Mouse (Mus musculus): Measurements from ENCODE around the gene Mfsd4b5. TPM values are rescaled to one million over a fixed set of nuclear protein-coding genes. Genes with fewer than 3 reads are reported as not detected.

Gene Mfsd4b5
- polyA plus RNA-seq, 1 experiment from 2014 or later: 0.47 TPM

GRCm38 (mm10) chr10:40007953-40008352 is 21.5 kb upstream of the Mfsd4b5 start:
- H3K9ac ChIP-seq (ENCODE audit: low read depth, low read length): no peak overlapping the region
- no peak overlapping the region for H3K4me3 ChIP-seq (ENCODE audit: low read depth, low read length)
- no peaks in the 10 kb centered on the region for H3K36me3 ChIP-seq (ENCODE audit: control insufficient read depth, insufficient read depth)
- 88% methylated on average over 4 of the region's 4 CpGs for WGBS
- H3K27ac ChIP-seq (ENCODE audit: low read depth, low read length): no peak overlapping the region
- no peaks in the 10 kb centered on the region for H3K9me3 ChIP-seq (ENCODE audit: control insufficient read depth)
- no peaks in the 10 kb centered on the region for H3K27me3 ChIP-seq (replicated peaks; ENCODE audit: control insufficient read depth, insufficient read depth, low read length)
- ATAC-seq: no peak
- TF ChIP-seq CTCF (IDR thresholded peaks at IDR 0.05; ENCODE audit: low read depth): no peak
- H3K4me2 ChIP-seq (replicated peaks; ENCODE audit: low read depth): no peak overlapping the region
- no peaks in the 10 kb centered on the region for H3K4me1 ChIP-seq (replicated peaks; ENCODE audit: control insufficient read depth, insufficient read depth, low read length)

GRCm38 (mm10) chr10:40006963-40007362 is 20.5 kb upstream of the Mfsd4b5 start:
- Histone ChIP-seq H3K36me3 (ENCODE audit: control insufficient read depth, insufficient read depth) (no peaks in the 10 kb centered on the region), H3K4me1 (replicated peaks; ENCODE audit: control insufficient read depth, insufficient read depth, low read length) (no peaks in the 10 kb centered on the region), H3K9me3 (ENCODE audit: control insufficient read depth) (no peaks in the 10 kb centered on the region), H3K27me3 (replicated peaks; ENCODE audit: control insufficient read depth, insufficient read depth, low read length) (no peaks in the 10 kb centered on the region), H3K4me3 (ENCODE audit: low read depth, low read length) (no peak overlapping the region), H3K27ac (ENCODE audit: low read depth, low read length) (no peak overlapping the region), H3K9ac (ENCODE audit: low read depth, low read length) (no peak overlapping the region), H3K4me2 (replicated peaks; ENCODE audit: low read depth) (no peak overlapping the region)
- TF ChIP-seq CTCF (IDR thresholded peaks at IDR 0.05; ENCODE audit: low read depth): no peak
- WGBS: 57% methylated on average over 10 of the region's 10 CpGs
- peak; percentile 31; the same call in 1 of the 2 replicates for ATAC-seq

- TF ChIP-seq CTCF (IDR thresholded peaks at IDR 0.05; ENCODE audit: low read depth): no peak
- 91% methylated on average over 2 of the region's 2 CpGs for WGBS
- Histone ChIP-seq H3K36me3 (ENCODE audit: control insufficient read depth, insufficient read depth) (no peaks in the 10 kb centered on the region), H3K9me3 (ENCODE audit: control insufficient read depth) (no peaks in the 10 kb centered on the region), H3K27ac (ENCODE audit: low read depth, low read length) (no peak overlapping the region), H3K27me3 (replicated peaks; ENCODE audit: control insufficient read depth, insufficient read depth, low read length) (no peaks in the 10 kb centered on the region), H3K4me3 (ENCODE audit: low read depth, low read length) (no peak overlapping the region), H3K9ac (ENCODE audit: low read depth, low read length) (no peak overlapping the region), H3K4me1 (replicated peaks; ENCODE audit: control insufficient read depth, insufficient read depth, low read length) (no peaks in the 10 kb centered on the region), H3K4me2 (replicated peaks; ENCODE audit: low read depth) (no peak overlapping the region)
- ATAC-seq: no peak
Measured at GRCm38 (mm10) chr10:40000746-40001145, 14.3 kb upstream of the Mfsd4b5 start.

- no peaks in the 10 kb centered on the region for H3K4me1 ChIP-seq (replicated peaks; ENCODE audit: control insufficient read depth, insufficient read depth, low read length)
- 25% methylated on average over 4 of the region's 4 CpGs for WGBS
- H3K36me3 ChIP-seq (ENCODE audit: control insufficient read depth, insufficient read depth): no peaks in the 10 kb centered on the region
- ATAC-seq: no peak
- no peak overlapping the region for H3K4me3 ChIP-seq (ENCODE audit: low read depth, low read length)
- no peaks in the 10 kb centered on the region for H3K9me3 ChIP-seq (ENCODE audit: control insufficient read depth)
- no peak overlapping the region for H3K9ac ChIP-seq (ENCODE audit: low read depth, low read length)
- no peak for TF ChIP-seq CTCF (IDR thresholded peaks at IDR 0.05; ENCODE audit: low read depth)
- no peak overlapping the region for H3K27ac ChIP-seq (ENCODE audit: low read depth, low read length)
- no peaks in the 10 kb centered on the region for H3K27me3 ChIP-seq (replicated peaks; ENCODE audit: control insufficient read depth, insufficient read depth, low read length)
- H3K4me2 ChIP-seq (replicated peaks; ENCODE audit: low read depth): no peak overlapping the region
Measured at GRCm38 (mm10) chr10:39991155-39991554, 4.7 kb upstream of the Mfsd4b5 start.

- 49% methylated on average over 5 of the region's 5 CpGs for WGBS
- Histone ChIP-seq H3K27ac (ENCODE audit: low read depth, low read length) (no peak overlapping the region), H3K36me3 (ENCODE audit: control insufficient read depth, insufficient read depth) (no peaks in the 10 kb centered on the region), H3K9ac (ENCODE audit: low read depth, low read length) (no peak overlapping the region), H3K4me1 (replicated peaks; ENCODE audit: control insufficient read depth, insufficient read depth, low read length) (no peaks in the 10 kb centered on the region), H3K4me3 (ENCODE audit: low read depth, low read length) (no peak overlapping the region), H3K27me3 (replicated peaks; ENCODE audit: control insufficient read depth, insufficient read depth, low read length) (no peaks in the 10 kb centered on the region), H3K4me2 (replicated peaks; ENCODE audit: low read depth) (no peak overlapping the region), H3K9me3 (ENCODE audit: control insufficient read depth) (peaks cover 7% of the 10 kb centered on the region; the same call in 1 of the 2 replicates)
- ATAC-seq: no peak; the same call in 1 of the 2 replicates
- TF ChIP-seq CTCF (IDR thresholded peaks at IDR 0.05; ENCODE audit: low read depth): no peak
Measured at GRCm38 (mm10) chr10:39982604-39983003, 3.8 kb downstream of the Mfsd4b5 start.

GRCm38 (mm10) chr10:39978231-39978630 is 8.2 kb downstream of the Mfsd4b5 start:
- Histone ChIP-seq H3K4me3 (ENCODE audit: low read depth, low read length) (no peak overlapping the region), H3K27me3 (replicated peaks; ENCODE audit: control insufficient read depth, insufficient read depth, low read length) (no peaks in the 10 kb centered on the region), H3K36me3 (ENCODE audit: control insufficient read depth, insufficient read depth) (no peaks in the 10 kb centered on the region), H3K9me3 (ENCODE audit: control insufficient read depth) (peaks cover 8% of the 10 kb centered on the region), H3K9ac (ENCODE audit: low read depth, low read length) (no peak overlapping the region), H3K4me2 (replicated peaks; ENCODE audit: low read depth) (no peak overlapping the region), H3K27ac (ENCODE audit: low read depth, low read length) (no peak overlapping the region), H3K4me1 (replicated peaks; ENCODE audit: control insufficient read depth, insufficient read depth, low read length) (no peaks in the 10 kb centered on the region)
- no peak for TF ChIP-seq CTCF (IDR thresholded peaks at IDR 0.05; ENCODE audit: low read depth)
- ATAC-seq: no peak
- 100% methylated on average over 1 of the region's 1 CpGs for WGBS

- Histone ChIP-seq H3K4me1 (replicated peaks; ENCODE audit: control insufficient read depth, insufficient read depth, low read length) (no peaks in the 10 kb centered on the region), H3K27me3 (replicated peaks; ENCODE audit: control insufficient read depth, insufficient read depth, low read length) (no peaks in the 10 kb centered on the region), H3K36me3 (ENCODE audit: control insufficient read depth, insufficient read depth) (no peaks in the 10 kb centered on the region), H3K9ac (ENCODE audit: low read depth, low read length) (no peak overlapping the region), H3K4me3 (ENCODE audit: low read depth, low read length) (no peak overlapping the region), H3K4me2 (replicated peaks; ENCODE audit: low read depth) (no peak overlapping the region), H3K9me3 (ENCODE audit: control insufficient read depth) (peaks cover 8% of the 10 kb centered on the region), H3K27ac (ENCODE audit: low read depth, low read length) (no peak overlapping the region)
- no peak for TF ChIP-seq CTCF (IDR thresholded peaks at IDR 0.05; ENCODE audit: low read depth)
- WGBS: 80% methylated on average over 4 of the region's 4 CpGs
- no peak for ATAC-seq
Measured at GRCm38 (mm10) chr10:39977346-39977745, 9.1 kb downstream of the Mfsd4b5 start.
